10 mouse cellular contexts compared by ENCODE assay signal in the genomic region with DNA sequence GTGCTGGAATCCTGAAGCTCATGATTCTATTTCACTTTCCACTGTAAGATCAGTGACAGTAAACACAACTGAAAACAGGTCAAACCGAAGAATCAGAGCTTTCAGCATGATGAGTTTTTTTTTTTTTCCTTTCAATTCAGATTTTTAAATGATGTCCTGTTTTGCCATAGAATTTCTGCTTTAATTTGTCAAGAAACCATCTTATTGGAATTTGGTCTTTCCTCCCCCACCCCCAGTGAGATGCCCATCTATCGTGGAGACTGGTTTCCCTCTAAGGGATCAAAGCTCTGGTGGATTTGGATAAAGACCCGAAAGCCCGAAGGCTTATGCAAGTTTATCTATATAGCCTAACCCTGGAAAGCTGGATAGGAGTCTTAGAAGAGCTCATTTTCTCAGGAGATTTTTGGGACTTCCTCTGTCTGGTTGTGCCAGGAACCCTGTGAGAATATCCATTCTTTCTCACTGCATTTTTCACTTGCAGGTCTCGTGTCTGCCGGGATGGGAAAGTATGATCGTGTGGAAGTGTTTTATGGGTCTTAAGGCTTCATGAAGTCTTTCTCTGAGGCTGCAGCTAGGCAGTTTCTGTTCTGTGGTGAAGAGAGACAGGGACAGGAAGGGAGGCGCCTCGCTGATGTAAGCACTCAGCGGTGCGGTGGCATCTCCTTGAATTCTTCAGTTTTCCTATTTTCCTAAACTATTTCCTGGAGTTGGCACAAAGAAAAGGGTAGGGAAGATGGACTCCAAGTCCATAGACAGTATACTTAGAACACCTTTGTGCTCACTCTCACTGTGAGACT.
DNase-seq lines count a peak whose midpoint lies in the region; ATAC-seq and TF ChIP-seq lines count a peak whose summit lies in the region.
"Had no signal": no experiment of that assay in that cellular context is flagged by ENCODE, and none has a peak within 500 bp of the region (broad histone marks: within the 10 kb centered on the region; RNA-seq: fewer than 3 reads in every experiment).

No protein-coding gene starts in this region.

- H3K4me1 ChIP-seq in lung, postnatal 0 days (ENCODE audit: insufficient read depth, low read depth, low read length): peaks cover 20% of the 10 kb centered on the region; the same call in 1 of the 2 replicates
- H3K4me1 ChIP-seq in heart, embryonic 15.5 days (replicated peaks): peaks cover 28% of the 10 kb centered on the region

- peak overlapping the region; percentile 28 for H3K27ac ChIP-seq in lung, postnatal 0 days (ENCODE audit: low read length)
- peak overlapping the region; percentile 74; the same call in 1 of the 2 replicates for H3K27ac ChIP-seq in heart, embryonic 15.5 days
- H3K27ac ChIP-seq in macrophage: peak overlapping the region; percentile 90
- H3K27ac ChIP-seq: liver, embryonic 14.5 days had no signal

- no peak for DNase-seq in frontal cortex, postnatal 10 days (ENCODE audit: low spot score in 2 of 2)
- DNase-seq in lung, postnatal 0 days (ENCODE audit: low spot score): peak; percentile 44
- DNase-seq in lung, postnatal 25 days (ENCODE audit: low spot score): no peak
- no peak for DNase-seq in gastrocnemius, adult 18-20 months (ENCODE audit: low spot score)

- no peaks in the 10 kb centered on the region for H3K27me3 ChIP-seq in lung, postnatal 0 days (replicated peaks; ENCODE audit: insufficient read depth, low read length)
- H3K27me3 ChIP-seq in heart, embryonic 15.5 days: peaks cover 15% of the 10 kb centered on the region; the same call in 1 of the 2 replicates

- peak; percentile 48; the same call in 1 of the 2 replicates for ATAC-seq in frontal cortex, adult (ENCODE audit: low TSS enrichment)
- ATAC-seq in lung, postnatal 0 days: no peak
- no peak for ATAC-seq in heart, embryonic 15.5 days (replicated peaks; ENCODE audit: insufficient number of reproducible peaks, insufficient read depth, low FRiP score, low read depth)
- no peak for ATAC-seq in erythroid progenitor cell, adult 5-6 weeks (replicated peaks; ENCODE audit: low FRiP score, poor library complexity, severe bottlenecking)

- H3K9me3 ChIP-seq in lung, postnatal 0 days (ENCODE audit: low read length): no peaks in the 10 kb centered on the region
- no peaks in the 10 kb centered on the region for H3K9me3 ChIP-seq in heart, embryonic 15.5 days (replicated peaks)

- TF ChIP-seq EP300 in lung, postnatal 0 days (IDR thresholded peaks at IDR 0.05): 0 out of 2 replicates have a peak, but pooled peaks have one; percentile 24

- no peak overlapping the region for H3K9ac ChIP-seq in lung, postnatal 0 days (replicated peaks; ENCODE audit: low read depth)
- H3K9ac ChIP-seq in heart, embryonic 15.5 days: no peak overlapping the region
- H3K9ac ChIP-seq: liver, embryonic 14.5 days had no signal

- 37% methylated on average over 11 of the region's 11 CpGs for WGBS in lung, postnatal 0 days
- 42% methylated on average over 11 of the region's 11 CpGs for WGBS in heart, embryonic 15.5 days
- 49% methylated on average over 11 of the region's 11 CpGs for WGBS in macrophage (ENCODE audit: missing documents)

- TF ChIP-seq CTCF in lung, postnatal 0 days (IDR thresholded peaks at IDR 0.05): no peak

- H3K79me2 ChIP-seq in macrophage (ENCODE audit: inconsistent target): no peaks in the 10 kb centered on the region

- H3K4me2 ChIP-seq in lung, postnatal 0 days (replicated peaks; ENCODE audit: low read depth, low read length): no peak overlapping the region; the same call in 1 of the 2 replicates
- H3K4me2 ChIP-seq in heart, embryonic 15.5 days: peak overlapping the region; percentile 54

- H3K4me3 ChIP-seq in lung, postnatal 0 days (ENCODE audit: low read depth, low read length): no peak overlapping the region
- H3K4me3 ChIP-seq in heart, embryonic 15.5 days: no peak overlapping the region
- no peak overlapping the region for H3K4me3 ChIP-seq in macrophage (ENCODE audit: inconsistent target)
- H3K4me3 ChIP-seq: erythroblast, embryonic 14.5 days had no signal

- no peaks in the 10 kb centered on the region for H3K36me3 ChIP-seq in lung, postnatal 0 days (ENCODE audit: insufficient read depth, low read length)
- no peaks in the 10 kb centered on the region for H3K36me3 ChIP-seq in heart, embryonic 15.5 days
- H3K36me3 ChIP-seq in macrophage (ENCODE audit: inconsistent target): no peaks in the 10 kb centered on the region

Comparison
In these comparisons a context has a peak if more than half of its experiments do, and no peak if none do; other contexts are left out.
1. H3K27ac ChIP-seq: peak in every context shown above with its lines; median percentile 90 in macrophage; 74 in heart, embryonic 15.5 days; 28 in lung, postnatal 0 days.